Mouse (Mus musculus): ENCODE data around the gene Irf1.

Gene Irf1

GRCm38 (mm10) chr11:53769760-53770124 lies at the start of gene Irf1:
Gene Irf1 (plus strand): TSS chr11:53770014.
- in situ Hi-C loops (cut with MboI; ENCODE audit: low sequenced_read_pairs): no loop called here

DNA sequence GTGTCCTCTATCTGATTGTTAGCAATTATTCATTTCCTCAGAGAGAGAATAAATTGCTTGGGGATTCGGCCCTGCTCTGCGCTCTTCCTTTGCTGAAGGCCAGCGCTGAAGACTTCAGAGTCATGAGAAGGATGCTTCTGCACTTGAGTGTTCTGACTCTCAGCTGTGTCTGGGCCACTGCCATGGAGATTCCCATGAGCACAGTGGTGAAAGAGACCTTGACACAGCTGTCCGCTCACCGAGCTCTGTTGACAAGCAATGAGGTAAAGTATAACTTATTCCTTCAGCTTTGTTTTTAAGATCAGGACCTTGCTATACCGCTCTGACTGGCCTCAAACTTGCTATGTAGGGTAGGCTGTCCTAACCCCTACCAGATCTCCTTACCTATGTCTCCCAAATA lies 49.1 kb upstream of the Irf1 start, which contains the start of gene Il5:
TSS of gene Il5 (plus strand) at position 80 of the 400 bp plus-strand sequence.
- in situ Hi-C loops (cut with MboI; ENCODE audit: low sequenced_read_pairs): no loop called here

GRCm38 (mm10) chr11:53731457-53731856 lies 38.4 kb upstream of the Irf1 start:
- in situ Hi-C loops (cut with MboI; ENCODE audit: low sequenced_read_pairs): loop anchor here (10.0 to 25.0 kb wide), 2 partner anchors 267 to 531 kb away; partner anchors contain the start of gene Il3

GRCm38 (mm10) chr11:53732244-53732643 lies 37.6 kb upstream of the Irf1 start:
- in situ Hi-C loops (cut with MboI; ENCODE audit: low sequenced_read_pairs): loop anchor here (10.0 to 25.0 kb wide), 2 partner anchors 267 to 530 kb away; partner anchors contain the start of gene Il3

DNA sequence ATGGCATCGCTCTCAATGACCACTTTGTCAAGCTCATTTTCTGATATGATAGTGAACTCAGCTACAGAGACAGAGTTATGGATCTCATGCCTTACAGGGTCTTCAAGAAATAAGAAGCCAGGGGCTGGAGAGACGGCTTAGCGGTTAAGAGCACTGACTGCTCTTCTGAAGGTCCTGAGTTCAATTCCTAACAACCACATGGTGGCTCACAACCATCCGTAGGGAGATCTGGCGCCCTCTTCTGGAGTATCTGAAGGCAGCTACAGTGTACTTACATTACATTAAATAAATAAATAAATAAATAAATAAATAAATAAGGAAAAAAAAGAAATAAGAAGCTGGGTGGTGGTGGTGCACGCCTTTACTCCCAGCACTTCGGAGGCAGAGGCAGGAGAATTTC lies 36.0 kb upstream of the Irf1 start:
- in situ Hi-C loops (cut with MboI; ENCODE audit: low sequenced_read_pairs): loop anchor here (10.0 to 25.0 kb wide), 2 partner anchors 269 to 528 kb away; partner anchors contain the start of gene Il3

DNA sequence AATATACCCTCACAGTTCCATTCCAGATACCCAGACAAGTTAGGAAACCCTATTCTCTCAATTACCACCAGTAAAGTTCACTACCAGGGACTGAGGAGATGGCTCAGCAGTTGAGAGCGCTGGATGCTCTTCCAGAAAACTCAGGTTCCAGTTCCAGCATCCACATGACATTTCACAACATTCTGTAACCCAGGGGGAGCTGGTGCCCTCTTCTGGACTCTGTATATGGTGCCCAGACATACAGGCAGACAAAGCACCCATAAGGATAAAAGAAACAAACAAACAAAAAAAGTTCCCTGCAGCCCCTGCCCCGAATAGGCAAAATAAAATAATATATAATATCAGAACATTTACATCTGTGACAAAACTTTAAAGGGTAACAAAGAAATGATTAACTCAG lies 35.4 kb upstream of the Irf1 start:
- in situ Hi-C loops (cut with MboI; ENCODE audit: low sequenced_read_pairs): loop anchor here (10.0 to 25.0 kb wide), 2 partner anchors 270 to 528 kb away; partner anchors contain the start of gene Il3

DNA sequence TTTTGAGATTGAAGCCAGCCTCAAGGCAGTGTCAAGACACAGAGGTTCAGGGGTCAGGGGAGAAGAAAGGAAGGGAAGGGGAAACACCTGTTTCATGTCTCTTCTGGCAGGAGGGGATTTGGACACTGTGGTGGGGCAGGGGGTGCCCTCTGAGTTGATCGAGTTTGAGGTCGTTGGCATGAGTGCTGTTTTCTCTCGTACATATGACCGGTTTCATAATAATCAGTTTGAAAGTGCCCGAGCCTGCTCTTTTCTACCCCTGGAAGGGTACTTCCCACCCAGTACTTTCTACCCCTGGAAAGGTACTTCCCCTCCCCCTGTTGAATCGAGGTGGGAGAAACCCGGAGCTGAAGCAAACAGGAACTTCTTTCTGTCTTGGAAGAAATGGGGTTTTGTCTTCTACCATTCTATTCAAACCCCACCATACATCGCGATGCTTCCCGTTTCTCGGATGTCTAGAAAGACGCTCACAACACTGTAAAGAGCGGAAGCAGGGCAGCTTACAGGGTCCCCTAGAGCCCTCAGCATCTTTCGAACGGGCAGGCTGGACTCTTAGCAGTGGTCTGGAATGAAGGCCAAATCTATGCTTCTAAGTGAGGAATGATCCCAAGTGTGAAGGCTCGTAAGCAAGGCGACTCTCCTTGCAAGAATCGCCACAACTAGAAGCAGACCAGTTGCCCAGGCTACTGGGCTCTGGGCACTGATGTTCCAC lies 34.7 kb upstream of the Irf1 start:
- in situ Hi-C loops (cut with MboI; ENCODE audit: low sequenced_read_pairs): loop anchor here (10.0 to 25.0 kb wide), 2 partner anchors 270 to 527 kb away; partner anchors contain the start of gene Il3

DNA sequence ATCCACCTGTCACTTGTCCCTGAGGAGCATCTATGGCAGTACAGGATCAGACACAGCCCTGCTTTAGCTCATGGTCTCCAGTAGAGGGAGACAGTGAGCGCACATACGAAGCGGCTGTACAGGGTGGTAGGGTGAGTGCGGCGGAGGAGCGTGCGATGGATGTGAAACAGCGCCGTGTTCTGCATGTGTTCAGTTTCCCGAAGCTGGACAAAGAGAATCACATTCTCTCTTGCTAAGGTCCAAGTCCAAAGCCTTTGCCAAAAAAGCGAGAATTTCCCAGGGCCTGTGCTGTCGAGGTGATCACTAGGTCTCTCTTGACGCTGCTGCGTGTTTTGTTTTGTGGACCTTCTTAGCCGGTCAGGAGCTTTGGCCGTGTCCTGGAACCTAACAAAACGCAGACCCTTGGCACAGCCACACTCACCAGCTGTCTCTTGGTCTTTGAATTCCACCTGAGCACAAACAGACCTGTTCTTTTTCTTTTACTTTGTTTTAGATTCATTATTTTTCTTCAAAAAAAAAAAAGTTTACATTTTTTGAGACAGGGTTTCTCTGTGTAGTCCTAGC lies 34.0 kb upstream of the Irf1 start:
- in situ Hi-C loops (cut with MboI; ENCODE audit: low sequenced_read_pairs): loop anchor here (10.0 to 25.0 kb wide), 2 partner anchors 271 to 527 kb away; partner anchors contain the start of gene Il3

DNA sequence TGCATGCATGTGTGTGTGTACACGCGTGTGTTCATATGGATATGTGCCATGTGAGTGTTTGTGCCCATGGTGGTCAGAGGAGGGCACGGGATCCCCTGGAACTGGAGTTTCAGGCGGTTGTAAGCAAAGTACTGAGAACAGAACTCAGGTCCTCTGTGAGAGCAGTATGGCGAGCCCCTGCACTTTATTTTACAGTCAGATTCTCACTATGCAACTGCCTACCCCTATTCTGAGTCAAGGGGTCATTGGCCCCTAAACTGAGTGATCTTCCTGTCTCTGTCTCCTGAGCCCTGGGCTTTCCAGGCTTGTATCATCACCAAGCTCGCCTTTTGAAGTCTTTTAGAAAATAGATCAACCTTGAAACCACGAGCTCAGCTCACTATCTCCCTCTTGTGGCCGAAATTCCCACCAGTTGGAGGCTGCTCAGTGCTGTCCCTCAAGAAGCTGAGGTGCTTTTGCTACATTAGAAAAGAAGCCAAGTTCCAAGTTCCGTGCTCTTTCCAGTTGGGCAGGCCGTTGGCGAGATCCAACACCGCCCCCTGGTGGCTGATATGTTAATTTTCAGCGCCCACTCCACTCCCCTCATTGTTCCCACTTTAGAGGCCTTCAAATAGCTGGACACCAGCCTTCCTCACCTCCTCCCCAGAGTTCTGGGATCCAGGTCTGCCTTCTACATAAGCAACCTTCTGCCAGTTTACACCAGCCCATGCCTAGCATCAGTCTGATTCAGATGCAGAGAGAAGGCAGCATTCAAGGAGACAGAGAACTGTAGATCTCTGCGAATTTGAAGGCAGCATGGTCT lies 32.8 kb upstream of the Irf1 start:
- in situ Hi-C loops (cut with MboI; ENCODE audit: low sequenced_read_pairs): loop anchor here (10.0 to 25.0 kb wide), 2 partner anchors 272 to 525 kb away; partner anchors contain the start of gene Il3

DNA sequence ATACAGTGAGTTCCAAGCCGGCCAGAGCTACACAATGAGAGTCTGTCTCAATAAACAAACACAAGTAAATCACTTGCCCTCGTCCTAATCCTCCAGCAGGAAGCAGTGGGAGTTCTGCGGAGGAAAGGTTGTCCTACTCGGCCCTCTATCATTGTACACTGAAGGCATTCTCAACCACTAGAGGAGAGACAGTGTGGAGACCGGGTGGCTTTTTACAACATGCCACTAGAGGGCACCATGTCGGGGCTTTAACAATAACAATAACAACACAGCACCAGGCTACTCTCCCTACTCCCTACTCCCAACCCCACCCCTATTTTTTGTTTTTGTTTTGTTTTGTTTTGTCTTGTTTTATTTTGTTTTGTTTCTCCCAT lies 32.3 kb upstream of the Irf1 start:
- in situ Hi-C loops (cut with MboI; ENCODE audit: low sequenced_read_pairs): loop anchor here (10.0 to 25.0 kb wide), 2 partner anchors 273 to 525 kb away; partner anchors contain the start of gene Il3

GRCm38 (mm10) chr11:53742353-53742752 lies 27.5 kb upstream of the Irf1 start:
- in situ Hi-C loops (cut with MboI; ENCODE audit: low sequenced_read_pairs): loop anchor here (25.0 kb wide), 1 partner anchor 520 kb away; the partner anchor contains the start of gene Il3

GRCm38 (mm10) chr11:53745260-53745659 lies 24.6 kb upstream of the Irf1 start:
- in situ Hi-C loops (cut with MboI; ENCODE audit: low sequenced_read_pairs): loop anchor here (25.0 kb wide), 1 partner anchor 517 kb away; the partner anchor contains the start of gene Il3

- in situ Hi-C loops (cut with MboI; ENCODE audit: low sequenced_read_pairs): loop anchor here (25.0 kb wide), 1 partner anchor 514 kb away; the partner anchor contains the start of gene Il3
Observed at GRCm38 (mm10) chr11:53747985-53748384, 21.8 kb upstream of the Irf1 start.

- in situ Hi-C loops (cut with MboI; ENCODE audit: low sequenced_read_pairs): loop anchor here (25.0 kb wide), 1 partner anchor 514 kb away; the partner anchor contains the start of gene Il3
Observed at GRCm38 (mm10) chr11:53748614-53749013, 21.2 kb upstream of the Irf1 start.

GRCm38 (mm10) chr11:53749306-53749705 lies 20.5 kb upstream of the Irf1 start:
- in situ Hi-C loops (cut with MboI; ENCODE audit: low sequenced_read_pairs): loop anchor here (25.0 kb wide), 1 partner anchor 513 kb away; the partner anchor contains the start of gene Il3

DNA sequence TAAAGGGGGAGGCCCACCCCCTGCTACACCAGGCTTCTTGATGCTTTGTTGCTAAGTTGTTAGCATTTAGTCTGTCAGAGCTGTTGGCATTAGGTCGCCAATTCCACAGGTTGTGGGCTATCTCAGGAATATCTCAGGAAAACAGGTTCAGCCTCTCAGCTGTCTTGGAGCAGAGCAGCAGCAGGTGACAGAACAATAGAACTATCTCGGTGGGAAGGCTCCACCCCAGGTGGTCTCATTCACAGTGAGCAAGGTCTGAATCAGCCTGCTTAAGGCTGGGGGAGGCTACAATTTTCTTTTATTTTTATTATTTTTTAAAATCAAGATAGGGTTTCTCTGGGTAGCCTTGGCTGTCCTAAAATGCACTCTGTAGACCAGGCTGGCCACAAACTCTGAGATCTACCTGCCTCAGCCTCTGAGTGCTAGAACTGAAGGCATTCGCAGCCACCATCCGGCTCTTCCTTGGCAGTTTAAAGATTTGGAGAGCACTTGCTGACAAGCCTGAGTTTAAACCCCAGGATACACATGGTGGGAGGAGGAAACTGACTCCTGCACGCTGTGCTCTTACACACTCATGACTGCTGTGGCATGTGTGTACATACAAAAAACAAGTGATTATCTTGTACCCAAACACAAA lies 20.0 kb upstream of the Irf1 start:
- in situ Hi-C loops (cut with MboI; ENCODE audit: low sequenced_read_pairs): loop anchor here (10.0 to 25.0 kb wide), 2 partner anchors 105 to 512 kb away; partner anchors contain the start of genes Gm12216 and Il3

DNA sequence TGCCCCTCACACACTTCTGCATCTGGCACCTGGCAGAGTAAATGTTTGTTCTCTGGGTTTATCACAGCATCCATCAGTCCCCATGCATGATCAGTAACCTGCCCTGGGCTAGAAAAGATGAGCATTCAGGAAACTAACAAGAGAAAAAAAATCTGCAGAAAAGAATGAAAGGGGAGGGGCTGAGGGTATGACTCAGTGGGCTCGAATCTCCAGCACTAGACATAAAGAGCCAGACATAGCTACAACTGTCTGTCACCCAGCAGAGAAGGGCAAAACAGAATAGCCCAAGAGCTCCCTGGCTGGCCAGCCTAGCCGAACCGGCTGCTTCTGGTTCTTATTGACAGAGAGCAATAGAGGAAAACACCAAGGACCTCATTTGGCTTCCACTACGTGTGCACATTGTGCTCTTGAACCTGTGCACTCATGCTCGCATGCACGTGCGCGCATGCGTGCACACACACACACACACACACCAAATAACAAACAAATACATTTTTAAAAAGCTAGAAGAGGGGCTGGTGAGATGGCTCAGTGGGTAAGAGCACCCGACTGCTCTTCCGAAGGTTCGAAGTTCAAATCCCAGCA lies 14.7 kb upstream of the Irf1 start:
- in situ Hi-C loops (cut with MboI; ENCODE audit: low sequenced_read_pairs): loop anchor here (10.0 kb wide), 1 partner anchor 100 kb away; the partner anchor contains the start of gene Gm12216

- in situ Hi-C loops (cut with MboI; ENCODE audit: low sequenced_read_pairs): loop anchor here (10.0 kb wide), 1 partner anchor 97 kb away; the partner anchor contains the start of gene Gm12216
Observed at GRCm38 (mm10) chr11:53757612-53758011, 12.2 kb upstream of the Irf1 start.

DNA sequence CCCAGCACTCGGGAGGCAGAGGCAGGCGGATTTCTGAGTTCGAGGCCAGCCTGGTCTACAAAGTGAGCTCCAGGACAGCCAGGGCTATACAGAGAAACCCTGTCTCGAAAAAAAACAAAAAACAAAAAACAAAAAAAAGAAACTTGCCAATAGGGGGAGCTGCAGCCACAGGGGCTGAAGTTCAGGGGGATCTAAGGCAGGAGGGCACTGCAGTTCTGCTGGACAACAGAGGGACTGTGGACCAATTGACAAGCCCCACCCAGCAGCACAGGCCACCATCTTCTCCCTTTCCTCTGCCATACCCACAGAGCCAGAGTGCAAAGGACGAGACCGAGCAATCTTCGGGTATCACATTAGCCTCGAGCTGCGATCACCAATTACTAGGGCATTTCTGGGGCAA lies 11.8 kb upstream of the Irf1 start:
- in situ Hi-C loops (cut with MboI; ENCODE audit: low sequenced_read_pairs): loop anchor here (10.0 kb wide), 1 partner anchor 97 kb away; the partner anchor contains the start of gene Gm12216
